Mouse (Mus musculus) CD4-positive, CD25-positive, alpha-beta regulatory T cell (primary cell): ENCODE measurements around the gene 4933425L06Rik. TPM values are rescaled to one million over a fixed set of nuclear protein-coding genes. Genes with fewer than 3 reads are reported as not detected.

ENCODE experiments used
- polyA plus RNA-seq: library from polyadenylated mRNA; unstranded; fragments of 100-300 nt; shearing (Covaris generic); gene quantifications from one replicate; pipeline ENCODE4 v1.2.1, GENCODE M21; 2017

4933425L06Rik gene
- polyA plus RNA-seq = not detected

DNA sequence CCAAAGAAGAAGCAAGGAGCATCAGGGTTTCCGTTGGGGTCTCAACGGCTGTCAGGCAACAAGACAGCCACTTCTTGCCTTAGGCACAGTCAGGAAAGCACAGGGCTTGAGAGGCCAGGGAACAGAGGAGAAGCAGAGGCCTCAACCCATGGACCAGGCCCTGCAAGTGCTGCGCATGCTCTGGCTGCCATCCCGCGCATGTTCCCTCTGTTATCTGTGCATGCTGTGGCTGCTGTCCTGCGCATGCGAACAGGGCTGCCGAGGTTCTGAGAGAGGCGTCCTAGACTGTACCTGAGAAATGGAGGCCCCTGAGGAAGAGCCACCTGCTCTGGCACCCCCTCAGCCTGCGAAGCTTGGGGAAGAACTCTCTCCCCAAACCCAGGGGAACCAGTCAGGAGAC, at the start of gene 4933425L06Rik:
Gene 4933425L06Rik, plus strand, starts transcription at position 261 of the 400 bp plus-strand sequence.

GRCm38 (mm10) chr13:105054181-105054940, 27.6 kb upstream of the 4933425L06Rik start, which contains the start of gene Rgs7bp:
Gene Rgs7bp (minus strand): TSS chr13:105054930.

Other genes starting within 250 kb of the 4933425L06Rik start
- gene Shisal2b, start 218.2 kb upstream of the 4933425L06Rik start, polyA plus RNA-seq = 0.85 TPM
- not detected for gene Rgs7bp, start 27.2 kb upstream of the 4933425L06Rik start, polyA plus RNA-seq
- 0.10 TPM for gene Rnf180, start 212.7 kb downstream of the 4933425L06Rik start, polyA plus RNA-seq